Mouse (Mus musculus) testis, adult 2 months (tissue): ENCODE measurements around the gene AC129217.1. TPM values are rescaled to one million over a fixed set of nuclear protein-coding genes. Genes with fewer than 3 reads are reported as not detected.

Experiments used
- H3K27ac ChIP-seq: fragments of 200-500 bp; 2 replicates; pipeline ENCODE4 v1.5.1; 2012; ENCODE audit warnings: low read depth, low read length; ENCODE audit not compliant: control insufficient read depth, insufficient read depth
- H3K27me3 ChIP-seq: fragments of 200-500 bp; 2 replicates; pipeline ENCODE4 v1.6.1; 2012; ENCODE audit warnings: mild to moderate bottlenecking, low read length, moderate library complexity; ENCODE audit not compliant: control insufficient read depth, insufficient read depth
- H3K36me3 ChIP-seq: fragments of 200-500 bp; 2 replicates; pipeline ENCODE4 v1.6.1; 2012; ENCODE audit warnings: mild to moderate bottlenecking, low read length; ENCODE audit not compliant: control insufficient read depth, insufficient read depth
- H3K4me1 ChIP-seq: fragments of 200-500 bp; 2 replicates; pipeline ENCODE4 v1.6.1; 2012; ENCODE audit warnings: low read length; ENCODE audit not compliant: control insufficient read depth, insufficient read depth
- H3K4me3 ChIP-seq: fragments of 200-500 bp; 2 replicates; pipeline ENCODE4 v1.5.1; 2012; ENCODE audit warnings: low read depth, mild to moderate bottlenecking, low read length, moderate library complexity, mixed read lengths; ENCODE audit not compliant: control insufficient read depth
- CTCF ChIP-seq: fragments of 200-500 bp; IDR thresholded peaks from 2 replicates; pipeline ENCODE4 v1.5.1; 2012; ENCODE audit warnings: low read depth, mild to moderate bottlenecking, inconsistent platforms, low read length, moderate library complexity; ENCODE audit not compliant: control insufficient read depth, insufficient read depth, insufficient replicate concordance
- POLR2A ChIP-seq: fragments of 200-500 bp; IDR thresholded peaks from 2 replicates; pipeline ENCODE4 v1.6.1; 2012; ENCODE audit warnings: low read depth, mild to moderate bottlenecking, inconsistent platforms, low read length, moderate library complexity; ENCODE audit not compliant: control insufficient read depth
- polyA plus RNA-seq: library from polyadenylated mRNA; depleted of rRNA; stranded (reverse); fragments of >200 nt; gene quantifications from 2 replicates; pipeline ENCODE4 v1.2.3, GENCODE M21; 2012

AC129217.1 gene
- polyA plus RNA-seq, 1 experiment, result 1.9 TPM

DNA sequence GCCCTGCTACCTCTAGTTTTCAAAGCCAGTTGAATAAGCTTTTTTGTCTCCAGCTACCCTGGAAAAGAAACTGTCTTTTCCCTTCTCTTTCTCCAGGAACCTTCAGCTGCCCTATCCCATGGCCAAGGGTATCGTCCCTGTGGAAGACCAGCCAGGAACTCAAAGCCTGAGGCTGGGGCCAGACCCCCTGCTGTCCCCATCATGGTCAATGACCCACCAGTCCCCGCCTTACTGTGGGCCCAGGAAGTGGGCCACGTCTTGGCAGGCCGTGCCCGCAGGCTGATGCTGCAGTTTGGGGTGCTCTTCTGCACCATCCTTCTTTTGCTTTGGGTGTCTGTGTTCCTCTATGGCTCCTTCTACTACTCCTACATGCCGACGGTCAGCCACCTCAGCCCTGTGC, 11.4 kb downstream of the AC129217.1 start:
- Histone ChIP-seq H3K36me3 (peaks cover 2% of the 10 kb centered on the region; the same call in 1 of the 2 replicates), H3K27me3 (no peaks in the 10 kb centered on the region), H3K27ac (no peak overlapping the region), H3K4me3 (peak overlapping the region; percentile 79), H3K4me1 (peaks cover 18% of the 10 kb centered on the region)
- TF ChIP-seq CTCF (no peak), POLR2A (no peak)

DNA sequence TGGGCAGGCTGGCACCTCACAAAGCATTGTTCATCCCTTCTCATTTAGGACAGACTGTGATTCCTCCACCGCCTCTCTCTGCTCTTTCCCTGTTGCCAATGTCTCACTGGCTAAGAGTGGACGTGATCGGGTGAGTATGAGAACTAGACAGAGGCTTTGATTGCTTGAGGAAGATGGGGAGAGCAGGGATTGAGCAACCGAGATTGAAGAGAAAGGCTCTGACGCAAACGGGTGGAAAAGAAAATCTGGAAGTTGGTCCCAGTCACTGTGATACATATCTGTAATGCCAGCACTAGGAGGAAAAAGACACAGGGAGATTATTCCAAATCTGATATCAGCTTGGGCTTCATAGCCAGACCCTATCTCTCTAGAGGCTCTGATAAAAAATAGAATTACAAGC, 13.4 kb downstream of the AC129217.1 start:
- Histone ChIP-seq H3K36me3 (peaks cover 2% of the 10 kb centered on the region; the same call in 1 of the 2 replicates), H3K27me3 (no peaks in the 10 kb centered on the region), H3K4me3 (no peak overlapping the region), H3K27ac (no peak overlapping the region), H3K4me1 (peaks cover 15% of the 10 kb centered on the region)
- no peak for TF ChIP-seq POLR2A
- TF ChIP-seq CTCF, result no peak

DNA sequence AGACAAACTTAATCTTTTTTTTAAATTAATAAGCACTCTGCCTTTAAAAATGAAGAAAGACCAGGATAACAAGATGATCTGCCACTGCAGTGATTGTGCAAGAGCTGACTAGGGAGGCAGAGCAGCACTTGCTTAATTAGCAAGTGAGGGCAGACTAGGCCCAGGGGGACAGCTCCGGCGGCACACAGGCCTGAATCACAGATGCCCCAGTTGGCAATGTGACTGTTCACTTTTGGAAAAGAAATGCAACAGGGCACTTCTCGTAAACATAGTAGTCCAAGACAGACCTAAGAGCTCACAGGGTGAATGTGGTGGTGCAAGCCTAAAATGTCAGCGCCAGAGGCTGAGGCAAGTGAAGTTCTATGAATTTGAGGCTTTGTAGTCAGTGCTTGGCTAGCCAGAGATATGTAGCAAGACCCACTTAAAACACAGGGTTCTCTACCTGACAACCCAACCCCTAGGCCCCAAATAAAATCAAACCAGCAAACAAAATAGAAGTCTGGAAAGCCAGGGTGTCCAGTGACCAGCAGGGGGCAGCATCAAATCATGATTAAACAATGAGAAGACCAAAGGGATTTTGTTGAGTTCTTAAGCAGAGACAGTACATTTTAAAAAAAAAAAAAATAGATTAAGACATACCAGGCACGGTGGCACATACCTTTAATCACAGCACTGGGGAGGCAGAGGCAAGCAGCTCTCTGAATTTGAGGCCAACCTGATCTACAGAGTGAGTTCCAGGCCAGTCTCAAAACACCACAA, 15.0 kb downstream of the AC129217.1 start:
- H3K27ac ChIP-seq, result no peak overlapping the region
- no peaks in the 10 kb centered on the region for H3K27me3 ChIP-seq
- peaks cover 4% of the 10 kb centered on the region for H3K4me1 ChIP-seq
- TF ChIP-seq POLR2A, result no peak
- TF ChIP-seq CTCF, result no peak
- peaks cover 2% of the 10 kb centered on the region; the same call in 1 of the 2 replicates for H3K36me3 ChIP-seq
- no peak overlapping the region for H3K4me3 ChIP-seq

- Histone ChIP-seq H3K36me3 (no peaks in the 10 kb centered on the region), H3K27ac (no peak overlapping the region), H3K4me3 (no peak overlapping the region), H3K27me3 (no peaks in the 10 kb centered on the region), H3K4me1 (peaks cover 11% of the 10 kb centered on the region)
- TF ChIP-seq POLR2A (no peak), CTCF (no peak)
Observed at GRCm38 (mm10) chr19:8848356-8848755, 18.8 kb downstream of the AC129217.1 start.

DNA sequence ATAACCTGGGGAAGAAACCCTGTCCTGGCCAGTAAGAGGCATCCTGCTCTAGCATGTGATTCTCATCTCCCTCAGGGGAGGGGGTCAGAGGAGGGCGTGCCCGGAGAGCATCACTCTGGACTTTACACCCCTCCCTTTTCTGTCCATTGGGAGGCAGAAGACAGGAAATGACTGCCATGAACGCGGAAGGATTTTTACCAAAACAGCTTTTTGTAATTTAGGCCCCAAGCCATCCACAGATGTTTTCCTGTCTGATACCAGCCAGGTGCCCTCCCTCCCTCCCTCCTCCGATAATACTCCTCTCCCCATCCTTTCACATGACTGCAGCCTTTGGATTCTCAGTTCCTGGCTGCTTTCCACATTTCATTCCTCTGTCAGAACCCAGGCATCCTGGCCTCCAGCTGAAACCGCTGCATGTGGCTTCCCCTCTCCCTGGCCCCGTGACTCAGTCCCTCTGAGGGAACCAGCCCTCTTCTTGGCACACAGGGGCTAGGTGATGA, 20.9 kb downstream of the AC129217.1 start, which contains the start of gene Lrrn4cl:
Lrrn4cl (plus strand) TSS at position 367 of the 500 bp plus-strand sequence.
- Histone ChIP-seq H3K27me3 (no peaks in the 10 kb centered on the region), H3K27ac (no peak within 1 kb of the TSS), H3K36me3 (no peaks in the 10 kb centered on the region), H3K4me1 (peaks cover 11% of the 10 kb centered on the region), H3K4me3 (no peak within 1 kb of the TSS)
- no peak for TF ChIP-seq POLR2A
- TF ChIP-seq CTCF, result no peak

- Histone ChIP-seq H3K4me3 (no peak overlapping the region), H3K27ac (no peak overlapping the region)
- TF ChIP-seq CTCF, result no peak
- TF ChIP-seq POLR2A, result no peak
Observed at GRCm38 (mm10) chr19:8851639-8852038, 22.1 kb downstream of the AC129217.1 start.

DNA sequence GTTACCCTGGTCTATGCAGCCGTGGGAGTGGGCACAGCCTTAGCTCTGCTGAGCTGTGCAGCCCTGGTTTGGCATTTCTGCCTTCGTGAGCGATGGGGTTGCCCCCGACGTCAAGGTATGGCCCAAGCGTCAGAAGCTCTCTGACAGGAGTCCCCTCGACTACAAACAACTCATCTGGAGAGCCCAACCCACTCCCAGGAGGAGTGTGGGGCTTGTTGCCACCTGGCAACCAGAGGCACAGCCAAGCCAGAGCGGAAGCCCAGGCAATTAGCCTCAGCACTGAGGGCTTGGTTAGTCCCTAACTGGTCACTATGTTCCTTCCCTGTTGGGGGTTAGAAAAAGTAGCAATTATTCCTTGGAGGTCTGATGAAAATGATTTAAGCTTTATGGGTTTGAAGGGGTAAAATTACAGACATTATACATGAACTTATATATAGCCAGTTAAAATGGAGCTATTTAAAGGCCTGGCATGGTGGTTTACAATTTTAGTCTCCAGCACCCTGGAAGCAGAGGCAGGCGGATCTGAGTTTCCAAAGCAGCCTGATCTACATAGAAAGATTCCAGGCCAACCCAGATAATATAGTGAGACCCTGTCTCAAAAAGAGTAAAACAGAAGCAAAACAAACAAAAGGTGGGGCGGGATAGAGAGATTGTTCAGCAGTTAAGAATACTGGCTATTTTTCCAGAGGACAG, 22.8 kb downstream of the AC129217.1 start:
- no peaks in the 10 kb centered on the region for H3K36me3 ChIP-seq
- peaks cover 11% of the 10 kb centered on the region for H3K4me1 ChIP-seq
- no peak for TF ChIP-seq POLR2A
- no peak for TF ChIP-seq CTCF
- no peak overlapping the region for H3K4me3 ChIP-seq
- no peak overlapping the region for H3K27ac ChIP-seq
- H3K27me3 ChIP-seq, result no peaks in the 10 kb centered on the region

More at GRCm38 (mm10) chr19:8851639-8852038, 22.1 kb downstream of the AC129217.1 start:
- Histone ChIP-seq H3K4me1 (peaks cover 11% of the 10 kb centered on the region), H3K27me3 (no peaks in the 10 kb centered on the region), H3K36me3 (no peaks in the 10 kb centered on the region)
